Mouse (Mus musculus) stomach, embryonic 16.5 days (tissue): ENCODE data around the gene Pin1. TPM values are rescaled to one million over a fixed set of nuclear protein-coding genes. Genes with fewer than 3 reads are reported as not detected.

Experiments used
- ATAC-seq: fragments of 200-750 bp; cut with Nextera tagmentation; 2 replicates; pipeline ENCODE4 v1.8.0; 2017; ENCODE audit warnings: moderate number of reproducible peaks, moderate TSS enrichment; ENCODE audit not compliant: insufficient read depth, low FRiP score
- H3K27ac ChIP-seq: fragments of 300-500 bp; sonication (generic); 2 replicates; pipeline ENCODE4 v1.5.1; 2014; ENCODE audit warnings: low read length
- H3K27me3 ChIP-seq: fragments of 300-500 bp; sonication (generic); 2 replicates; pipeline ENCODE4 v1.6.1; 2014; ENCODE audit warnings: low read length, control low read depth, mixed read lengths; ENCODE audit not compliant: control insufficient read depth, insufficient read depth
- H3K36me3 ChIP-seq: fragments of 300-500 bp; sonication (generic); 2 replicates; pipeline ENCODE4 v1.6.1; 2014; ENCODE audit warnings: low read length; ENCODE audit not compliant: control insufficient read depth, insufficient read depth
- H3K4me1 ChIP-seq: fragments of 300-500 bp; sonication (generic); 2 replicates; pipeline ENCODE4 v1.6.1; 2014; ENCODE audit warnings: low read length, control low read depth, mixed read lengths; ENCODE audit not compliant: control insufficient read depth, insufficient read depth
- H3K4me2 ChIP-seq: fragments of 300-500 bp; sonication (generic); 2 replicates; pipeline ENCODE4 v1.6.1; 2014; ENCODE audit warnings: low read depth, low read length, mixed read lengths
- H3K4me3 ChIP-seq: fragments of 300-500 bp; sonication (generic); replicated peaks from 2 replicates; pipeline ENCODE4 v1.5.1; 2014; ENCODE audit warnings: mild to moderate bottlenecking, low read length
- H3K9ac ChIP-seq: fragments of 300-500 bp; sonication (generic); 2 replicates; pipeline ENCODE4 v1.6.1; 2014; ENCODE audit warnings: low read length
- H3K9me3 ChIP-seq: fragments of 300-500 bp; sonication (generic); replicated peaks from 2 replicates; pipeline ENCODE4 v1.6.1; 2016; ENCODE audit warnings: low read length, control low read depth; ENCODE audit not compliant: control insufficient read depth
- WGBS: fragments of 180-500 bp; shearing (Covaris S2); extraction: QIAGEN DNeasy Blood & Tissue Kit; methylation state at CpG from one replicate; pipeline ENCODE4 v1.1.7; 2014; 5-methylcytosine and 5-hydroxymethylcytosine counted together
- polyA plus RNA-seq: library from polyadenylated mRNA; unstranded; fragments of >200 nt; fragmentation: Nextera tagmentation; extraction: Ambion mirVana; gene quantifications from 2 replicates; pipeline ENCODE4 v1.2.1, GENCODE M21; 2015

Pin1 gene
- polyA plus RNA-seq, 1 experiment from 2014 or later = 41.6 TPM

DNA sequence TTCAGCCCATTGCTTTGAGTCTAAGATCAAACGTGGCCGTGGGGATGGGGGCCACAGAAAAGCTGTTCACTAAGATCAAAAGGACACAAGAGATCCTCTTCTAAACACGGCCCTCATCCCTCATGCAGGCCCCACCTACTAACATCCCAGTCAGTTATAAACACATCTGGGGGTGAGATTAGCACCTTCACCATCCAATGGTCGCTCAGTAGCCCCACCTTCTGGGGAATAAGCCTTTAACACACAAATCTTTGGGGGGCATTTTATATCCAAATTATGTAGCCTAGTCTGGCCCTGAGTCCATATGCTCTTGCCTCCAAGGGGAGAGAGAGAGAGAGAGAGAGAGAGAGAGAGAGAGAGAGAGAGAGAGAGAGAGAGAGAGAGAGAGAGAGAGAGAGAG is 54.1 kb downstream of the Pin1 start:
- Histone ChIP-seq H3K9me3 (no peaks in the 10 kb centered on the region), H3K4me1 (no peaks in the 10 kb centered on the region), H3K27me3 (no peaks in the 10 kb centered on the region), H3K4me3 (no peak overlapping the region), H3K27ac (no peak overlapping the region), H3K4me2 (no peak overlapping the region), H3K36me3 (no peaks in the 10 kb centered on the region), H3K9ac (no peak overlapping the region)
- ATAC-seq = no peak
- 19% methylated on average over 4 of the region's 4 CpGs for WGBS

GRCm38 (mm10) chr9:20710471-20710870 is 58.6 kb downstream of the Pin1 start:
- H3K27ac ChIP-seq = no peak overlapping the region
- H3K4me2 ChIP-seq = no peak overlapping the region
- no peak overlapping the region for H3K9ac ChIP-seq
- no peaks in the 10 kb centered on the region for H3K36me3 ChIP-seq
- no peak overlapping the region for H3K4me3 ChIP-seq
- no peaks in the 10 kb centered on the region for H3K4me1 ChIP-seq
- no peaks in the 10 kb centered on the region for H3K9me3 ChIP-seq
- WGBS = 74% methylated on average over 3 of the region's 3 CpGs
- no peaks in the 10 kb centered on the region for H3K27me3 ChIP-seq
- ATAC-seq = no peak

- Histone ChIP-seq H3K4me2 (no peak overlapping the region), H3K27me3 (no peaks in the 10 kb centered on the region), H3K36me3 (no peaks in the 10 kb centered on the region), H3K4me1 (no peaks in the 10 kb centered on the region), H3K4me3 (no peak overlapping the region), H3K9me3 (no peaks in the 10 kb centered on the region), H3K9ac (no peak overlapping the region), H3K27ac (no peak overlapping the region)
- no peak for ATAC-seq
- WGBS = 76% methylated on average over 5 of the region's 5 CpGs
These were observed 61.1 kb downstream of the Pin1 start for GRCm38 (mm10) chr9:20712934-20713477.

DNA sequence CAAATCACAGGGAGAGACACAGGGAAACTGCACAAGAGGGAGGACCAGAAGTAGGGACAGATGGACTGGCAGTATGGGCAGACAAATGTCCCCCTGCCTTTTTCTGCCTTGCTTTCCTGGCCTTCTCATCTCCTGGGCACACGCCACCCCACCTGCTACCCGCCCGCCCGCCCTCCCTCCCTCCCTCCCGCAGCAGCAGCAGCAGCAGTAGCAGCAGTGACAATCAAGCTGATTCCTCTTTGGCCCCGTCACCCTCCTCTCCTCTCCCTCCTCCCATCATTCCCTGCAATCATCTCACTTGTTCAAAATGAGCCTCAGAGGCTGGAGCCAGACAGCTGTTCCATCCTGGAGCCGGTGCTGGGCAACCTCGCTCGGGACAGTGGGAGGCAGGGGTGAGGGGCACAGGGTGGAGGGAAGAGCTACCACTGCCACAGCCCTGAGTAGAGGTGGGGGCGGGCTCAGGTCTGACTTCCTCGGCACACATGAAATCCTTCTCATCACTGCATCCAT is 61.6 kb downstream of the Pin1 start:
- no peak overlapping the region for H3K4me2 ChIP-seq
- H3K27me3 ChIP-seq = no peaks in the 10 kb centered on the region
- ATAC-seq = no peak
- no peaks in the 10 kb centered on the region for H3K9me3 ChIP-seq
- H3K27ac ChIP-seq = no peak overlapping the region
- no peak overlapping the region for H3K4me3 ChIP-seq
- no peak overlapping the region for H3K9ac ChIP-seq
- 33% methylated on average over 11 of the region's 11 CpGs for WGBS
- no peaks in the 10 kb centered on the region for H3K4me1 ChIP-seq
- H3K36me3 ChIP-seq = no peaks in the 10 kb centered on the region

DNA sequence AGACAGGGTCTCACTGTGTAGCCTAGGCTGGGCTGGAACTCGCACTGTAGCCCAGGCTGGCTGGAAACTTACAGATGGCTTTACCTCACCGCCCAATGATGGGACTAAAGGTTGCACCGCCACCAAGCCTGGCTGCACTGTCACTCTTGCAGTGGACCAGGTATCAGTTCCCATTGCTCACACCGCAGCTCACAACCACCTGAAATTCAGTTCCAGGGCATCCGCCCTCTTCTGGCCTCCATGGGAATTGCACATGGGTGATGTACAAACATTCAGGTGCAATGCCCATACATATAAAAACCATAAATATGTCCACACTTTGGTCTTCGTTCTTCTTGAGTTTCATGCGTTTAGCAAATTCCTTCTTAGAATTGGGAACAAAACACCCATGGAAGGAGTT is 63.4 kb downstream of the Pin1 start:
- Histone ChIP-seq H3K36me3 (no peaks in the 10 kb centered on the region), H3K27ac (no peak overlapping the region), H3K27me3 (no peaks in the 10 kb centered on the region), H3K9me3 (no peaks in the 10 kb centered on the region), H3K4me1 (no peaks in the 10 kb centered on the region), H3K4me3 (no peak overlapping the region), H3K4me2 (no peak overlapping the region), H3K9ac (no peak overlapping the region)
- 72% methylated on average over 7 of the region's 7 CpGs for WGBS
- ATAC-seq = no peak

Other genes starting within 250 kb of the Pin1 start
- 15.4 and 18.7 TPM in 2 replicates for gene Zfp26, start 191.9 kb upstream of the Pin1 start, polyA plus RNA-seq
- gene Zfp426, start 159.3 kb upstream of the Pin1 start, polyA plus RNA-seq = 18.6 and 18.8 TPM in 2 replicates
- 86.8 and 88.6 TPM in 2 replicates for gene Zfp266, start 130.7 kb upstream of the Pin1 start, polyA plus RNA-seq
- 15.6 and 16.9 TPM in 2 replicates for gene Zfp846, start 70.8 kb upstream of the Pin1 start, polyA plus RNA-seq
- 345 and 393 TPM in 2 replicates for gene Ubl5, start 9.2 kb upstream of the Pin1 start, polyA plus RNA-seq
- gene Fbxl12, start 7.3 kb upstream of the Pin1 start, polyA plus RNA-seq = 15.5 and 17.8 TPM in 2 replicates
- 7.4 and 8.3 TPM in 2 replicates for gene Olfm2, start 94.3 kb downstream of the Pin1 start, polyA plus RNA-seq
- gene Col5a3, start 163.0 kb downstream of the Pin1 start, polyA plus RNA-seq = 3.1 and 3.3 TPM in 2 replicates
- not detected in 2 replicates for gene Rdh8, start 166.4 kb downstream of the Pin1 start, polyA plus RNA-seq
- gene A230050P20Rik, start 216.5 kb downstream of the Pin1 start, polyA plus RNA-seq = 14.2 and 16.8 TPM in 2 replicates
- 8.2 and 9.1 TPM in 2 replicates for gene Angptl6, start 227.6 kb downstream of the Pin1 start, polyA plus RNA-seq
- gene Ppan, start 236.1 kb downstream of the Pin1 start, polyA plus RNA-seq = 74.6 and 77.5 TPM in 2 replicates
- gene Eif3g, start 246.5 kb downstream of the Pin1 start, polyA plus RNA-seq = 272 and 293 TPM in 2 replicates